Mouse (Mus musculus) olfactory bulb, adult 2 months (tissue): ENCODE data around the gene Cops7b.

Experiments
- CTCF ChIP-seq: fragments of 200-500 bp; IDR thresholded peaks from 2 replicates; pipeline ENCODE4 v1.5.1; 2012; ENCODE audit warnings: low read depth, mild to moderate bottlenecking, low read length, moderate library complexity; ENCODE audit not compliant: insufficient read depth
- POLR2A ChIP-seq: fragments of 200-500 bp; IDR thresholded peaks from 2 replicates; pipeline ENCODE4 v1.6.1; 2012; ENCODE audit warnings: mild to moderate bottlenecking, low read depth, low read length, moderate library complexity; ENCODE audit not compliant: insufficient read depth

GRCm38 (mm10) chr1:86551299-86551698, 31.4 kb upstream of the Cops7b start:
- TF ChIP-seq CTCF (no peak), POLR2A (no peak)
